ENCODE assay signal across 16 mouse cellular contexts in the genomic region with DNA sequence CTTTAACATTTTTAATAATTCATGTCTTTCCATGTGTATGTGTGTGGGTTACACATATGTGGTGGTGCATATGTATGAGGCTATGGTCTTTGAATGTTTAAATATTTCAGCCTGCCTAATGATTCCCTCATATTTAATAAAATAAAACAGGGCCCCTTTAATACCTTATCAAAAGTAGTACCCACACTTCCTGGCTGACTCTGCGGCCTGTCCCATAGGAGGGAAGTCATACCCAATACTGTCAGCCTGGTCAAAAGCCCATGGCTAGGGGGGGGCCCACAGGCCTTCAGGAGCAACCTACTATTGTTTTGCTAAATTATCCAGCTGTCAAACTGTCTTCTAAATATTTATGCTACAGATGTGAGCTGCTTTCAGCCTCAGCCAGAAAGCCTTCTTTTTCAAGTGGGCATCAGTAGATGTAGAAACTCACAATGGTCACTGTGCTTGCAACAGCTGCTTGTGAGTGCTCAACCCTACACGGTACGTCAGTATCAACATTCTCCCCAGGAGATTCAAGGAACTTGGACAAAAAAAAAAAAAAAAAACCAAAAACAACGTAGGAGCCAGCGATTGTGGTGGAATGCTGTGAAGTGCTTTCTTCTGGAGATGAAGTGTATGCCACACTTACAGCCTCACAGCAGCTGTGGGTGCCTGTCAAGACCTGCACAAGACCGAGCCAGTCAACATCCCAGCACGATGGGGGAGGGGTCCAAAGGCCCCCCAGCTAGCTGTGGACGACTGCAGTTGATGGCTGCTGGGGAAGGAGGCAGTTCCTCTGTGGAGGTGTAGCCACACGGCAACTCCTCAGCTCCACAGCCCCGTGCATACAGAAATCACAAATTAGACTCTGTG. TPM values are rescaled to one million over a fixed set of nuclear protein-coding genes. Genes with fewer than 3 reads are reported as not detected.
"Had no signal": no experiment of that assay in that cellular context is flagged by ENCODE, and none has a peak within 500 bp of the region (broad histone marks: within the 10 kb centered on the region; RNA-seq: fewer than 3 reads in every experiment).

No protein-coding gene starts in this region.

- H3K27ac ChIP-seq: intestine, embryonic 15.5 days; kidney, embryonic 15.5 days; midbrain, embryonic 15.5 days; neural tube, embryonic 13.5 days; stomach, embryonic 15.5 days had no signal

- DNase-seq: kidney, adult 18-20 months; kidney, postnatal 14 days; left cerebral cortex, postnatal 4 days; lung, embryonic 14.5 days; retina, postnatal 1 day; right cerebral cortex, postnatal 4 days; spleen, adult 18-20 months; thymus, postnatal 4 days had no signal

- H3K4me1 ChIP-seq: intestine, embryonic 15.5 days; midbrain, embryonic 15.5 days; neural tube, embryonic 13.5 days had no signal

- H3K9ac ChIP-seq: intestine, embryonic 15.5 days; kidney, embryonic 15.5 days; lung, embryonic 14.5 days; midbrain, embryonic 15.5 days; neural tube, embryonic 13.5 days; stomach, embryonic 15.5 days had no signal

- ATAC-seq: intestine, embryonic 15.5 days; midbrain, embryonic 15.5 days had no signal

- H3K9me3 ChIP-seq: intestine, embryonic 15.5 days; kidney, embryonic 15.5 days; midbrain, embryonic 15.5 days; neural tube, embryonic 13.5 days; stomach, embryonic 15.5 days had no signal

- H3K27me3 ChIP-seq: intestine, embryonic 15.5 days; kidney, embryonic 15.5 days; midbrain, embryonic 15.5 days; neural tube, embryonic 13.5 days; stomach, embryonic 15.5 days had no signal

- H3K4me3 ChIP-seq: intestine, embryonic 15.5 days; kidney, embryonic 15.5 days; midbrain, embryonic 15.5 days; neural tube, embryonic 13.5 days; stomach, embryonic 15.5 days had no signal

- H3K4me2 ChIP-seq: intestine, embryonic 15.5 days; kidney, embryonic 15.5 days; liver, embryonic 11.5 days; lung, embryonic 14.5 days; midbrain, embryonic 11.5 days; midbrain, embryonic 15.5 days; neural tube, embryonic 13.5 days; stomach, embryonic 15.5 days had no signal

- H3K36me3 ChIP-seq: midbrain, embryonic 15.5 days had no signal

RNA-seq across cellular contexts. Expression of a gene that starts 45.9 kb away (rescaled TPM):
- total RNA-seq: monocyte, adult 5-6 weeks had no signal
